Mouse (Mus musculus): Measurements from ENCODE around the gene Phc2. TPM values are rescaled to one million over a fixed set of nuclear protein-coding genes. Genes with fewer than 3 reads are reported as not detected.

Gene Phc2
- polyA plus RNA-seq, 1 experiment: 18.9 TPM

- Histone ChIP-seq H3K4me1 (ENCODE audit: control insufficient read depth, insufficient read depth, insufficient read length, low read length) (no peaks in the 10 kb centered on the region), H3K4me3 (ENCODE audit: insufficient read depth, low read depth, low read length) (no peak overlapping the region), H3K27ac (replicated peaks; ENCODE audit: low read depth, low read length) (no peak overlapping the region)
Observed at GRCm38 (mm10) chr4:128693207-128693606, 38.7 kb downstream of the Phc2 start.

DNA sequence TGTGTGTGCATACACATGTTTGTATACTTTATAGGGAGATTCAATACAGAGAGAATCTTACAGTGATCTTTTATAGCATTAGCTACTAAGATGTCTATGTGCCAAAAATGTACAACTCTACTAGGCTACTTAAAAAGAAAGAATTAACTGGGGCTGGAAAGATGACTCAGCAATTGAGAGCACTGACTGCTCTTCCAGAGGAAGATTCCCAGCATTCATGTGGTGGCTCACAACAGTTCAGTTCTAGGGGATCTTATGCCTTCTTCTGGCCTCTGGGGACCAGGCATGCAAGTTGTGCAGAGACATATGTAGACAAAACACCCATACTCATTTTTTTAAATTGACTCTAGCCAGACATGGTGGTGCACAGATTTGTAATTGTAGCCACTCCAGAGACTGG lies 39.8 kb downstream of the Phc2 start:
- no peak overlapping the region for H3K4me3 ChIP-seq (ENCODE audit: insufficient read depth, low read depth, low read length)
- no peaks in the 10 kb centered on the region for H3K4me1 ChIP-seq (ENCODE audit: control insufficient read depth, insufficient read depth, insufficient read length, low read length)
- no peak overlapping the region for H3K27ac ChIP-seq (replicated peaks; ENCODE audit: low read depth, low read length)

GRCm38 (mm10) chr4:128695149-128695548 lies 40.6 kb downstream of the Phc2 start:
- H3K4me3 ChIP-seq (ENCODE audit: insufficient read depth, low read depth, low read length): no peak overlapping the region
- H3K27ac ChIP-seq (replicated peaks; ENCODE audit: low read depth, low read length): no peak overlapping the region
- H3K4me1 ChIP-seq (ENCODE audit: control insufficient read depth, insufficient read depth, insufficient read length, low read length): no peaks in the 10 kb centered on the region

GRCm38 (mm10) chr4:128698011-128698861 lies 43.7 kb downstream of the Phc2 start:
- Histone ChIP-seq H3K27ac (replicated peaks; ENCODE audit: low read depth, low read length) (no peak overlapping the region), H3K4me1 (ENCODE audit: control insufficient read depth, insufficient read depth, insufficient read length, low read length) (no peaks in the 10 kb centered on the region)

DNA sequence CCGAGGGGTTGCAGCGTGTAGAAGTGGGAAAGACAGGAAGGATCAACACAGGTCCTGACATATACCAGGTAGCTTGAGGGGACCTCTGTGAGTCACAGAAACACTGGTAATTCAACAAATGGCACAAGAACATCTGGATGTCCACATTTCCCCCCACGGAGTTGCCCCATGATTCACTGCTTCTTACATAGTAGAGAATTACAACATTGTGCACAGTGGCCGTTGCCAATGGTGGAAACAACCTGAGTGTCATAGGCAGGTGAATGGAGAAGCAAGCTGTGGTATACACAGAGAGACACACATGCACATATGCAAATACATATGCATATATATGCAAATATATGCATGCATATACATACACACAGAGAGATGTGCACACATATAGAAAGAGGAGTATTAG lies 45.4 kb downstream of the Phc2 start:
- Histone ChIP-seq H3K4me1 (ENCODE audit: control insufficient read depth, insufficient read depth, insufficient read length, low read length) (no peaks in the 10 kb centered on the region), H3K27ac (replicated peaks; ENCODE audit: low read depth, low read length) (no peak overlapping the region), H3K4me3 (ENCODE audit: insufficient read depth, low read depth, low read length) (no peak overlapping the region)

More at GRCm38 (mm10) chr4:128698011-128698861, 43.7 kb downstream of the Phc2 start:
- H3K4me3 ChIP-seq (ENCODE audit: insufficient read depth, low read depth, low read length): no peak overlapping the region

- Histone ChIP-seq H3K4me3 (ENCODE audit: insufficient read depth, low read depth, low read length) (no peak overlapping the region), H3K4me1 (ENCODE audit: control insufficient read depth, insufficient read depth, insufficient read length, low read length) (no peaks in the 10 kb centered on the region)
Observed at GRCm38 (mm10) chr4:128700543-128700942, 46.0 kb downstream of the Phc2 start.

DNA sequence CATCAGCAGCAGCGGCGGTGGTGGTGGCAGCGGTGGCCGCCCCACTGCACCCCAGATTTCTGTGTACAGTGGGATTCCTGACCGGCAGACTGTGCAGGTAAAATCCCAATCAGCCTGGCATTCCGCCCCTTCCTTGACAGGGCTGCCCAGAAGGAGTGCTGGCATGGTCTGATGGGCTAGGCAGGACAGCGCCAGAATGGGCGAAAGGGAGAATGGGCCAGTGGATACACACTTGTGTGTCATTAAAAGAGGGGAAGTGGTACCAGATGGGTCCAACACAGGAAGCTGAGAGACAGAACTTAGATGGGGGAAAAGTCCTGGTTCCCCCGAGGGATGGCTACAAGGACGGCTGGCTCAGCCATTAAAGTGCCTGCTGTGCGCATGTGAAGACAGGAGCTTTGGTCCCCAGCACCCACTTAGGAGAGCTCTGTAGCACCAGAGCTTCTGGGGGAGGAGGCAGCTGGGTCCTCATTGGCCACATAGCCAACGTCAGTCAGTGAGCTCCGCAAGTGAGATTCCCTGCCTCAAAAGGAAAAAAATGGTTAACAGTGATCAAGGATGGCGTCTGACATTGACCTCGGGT lies 50.7 kb downstream of the Phc2 start:
- H3K27ac ChIP-seq (replicated peaks; ENCODE audit: low read depth, low read length): no peak overlapping the region
- H3K4me3 ChIP-seq (ENCODE audit: insufficient read depth, low read depth, low read length): no peak overlapping the region
- no peaks in the 10 kb centered on the region for H3K4me1 ChIP-seq (ENCODE audit: control insufficient read depth, insufficient read depth, insufficient read length, low read length)

More at GRCm38 (mm10) chr4:128700543-128700942, 46.0 kb downstream of the Phc2 start:
- no peak overlapping the region for H3K27ac ChIP-seq (replicated peaks; ENCODE audit: low read depth, low read length)

DNA sequence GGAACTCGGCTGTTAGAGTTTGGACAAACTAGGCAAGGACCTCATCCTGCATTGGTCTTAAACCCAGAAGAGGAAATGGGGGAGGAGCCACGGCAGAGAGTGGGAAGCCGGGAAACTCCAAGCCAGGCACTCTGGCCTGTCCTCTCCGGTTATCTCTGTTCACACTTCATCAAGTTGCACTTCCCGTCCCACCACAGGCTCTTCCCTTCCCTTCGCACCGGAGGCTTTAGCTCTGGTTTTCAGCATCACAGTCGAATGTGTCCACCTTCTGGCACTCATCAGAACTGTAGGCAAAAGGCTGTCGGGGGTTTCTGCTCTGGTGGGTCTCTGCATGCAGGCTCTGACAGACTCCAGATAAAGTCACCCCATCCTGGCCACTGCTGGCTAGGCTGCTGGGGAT lies 52.1 kb downstream of the Phc2 start:
- Histone ChIP-seq H3K27ac (replicated peaks; ENCODE audit: low read depth, low read length) (no peak overlapping the region), H3K4me1 (ENCODE audit: control insufficient read depth, insufficient read depth, insufficient read length, low read length) (no peaks in the 10 kb centered on the region)

GRCm38 (mm10) chr4:128707384-128707783 lies 52.9 kb downstream of the Phc2 start:
- Histone ChIP-seq H3K27ac (replicated peaks; ENCODE audit: low read depth, low read length) (no peak overlapping the region), H3K4me3 (ENCODE audit: insufficient read depth, low read depth, low read length) (no peak overlapping the region), H3K4me1 (ENCODE audit: control insufficient read depth, insufficient read depth, insufficient read length, low read length) (no peaks in the 10 kb centered on the region)

More for the DNA sequence above, 52.1 kb downstream of the Phc2 start:
- no peak overlapping the region for H3K4me3 ChIP-seq (ENCODE audit: insufficient read depth, low read depth, low read length)

- Histone ChIP-seq H3K27ac (replicated peaks; ENCODE audit: low read depth, low read length) (no peak overlapping the region), H3K4me1 (ENCODE audit: control insufficient read depth, insufficient read depth, insufficient read length, low read length) (no peaks in the 10 kb centered on the region)
Observed at GRCm38 (mm10) chr4:128709061-128709780, 54.7 kb downstream of the Phc2 start.

GRCm38 (mm10) chr4:128709781-128710166 lies 55.3 kb downstream of the Phc2 start:
- Histone ChIP-seq H3K4me3 (ENCODE audit: insufficient read depth, low read depth, low read length) (no peak overlapping the region), H3K27ac (replicated peaks; ENCODE audit: low read depth, low read length) (no peak overlapping the region), H3K4me1 (ENCODE audit: control insufficient read depth, insufficient read depth, insufficient read length, low read length) (no peaks in the 10 kb centered on the region)

More at GRCm38 (mm10) chr4:128709061-128709780, 54.7 kb downstream of the Phc2 start:
- H3K4me3 ChIP-seq (ENCODE audit: insufficient read depth, low read depth, low read length): no peak overlapping the region

- Histone ChIP-seq H3K4me1 (ENCODE audit: control insufficient read depth, insufficient read depth, insufficient read length, low read length) (no peaks in the 10 kb centered on the region), H3K4me3 (ENCODE audit: insufficient read depth, low read depth, low read length) (no peak overlapping the region), H3K27ac (replicated peaks; ENCODE audit: low read depth, low read length) (no peak overlapping the region)
Observed at GRCm38 (mm10) chr4:128710286-128710685, 55.8 kb downstream of the Phc2 start.

DNA sequence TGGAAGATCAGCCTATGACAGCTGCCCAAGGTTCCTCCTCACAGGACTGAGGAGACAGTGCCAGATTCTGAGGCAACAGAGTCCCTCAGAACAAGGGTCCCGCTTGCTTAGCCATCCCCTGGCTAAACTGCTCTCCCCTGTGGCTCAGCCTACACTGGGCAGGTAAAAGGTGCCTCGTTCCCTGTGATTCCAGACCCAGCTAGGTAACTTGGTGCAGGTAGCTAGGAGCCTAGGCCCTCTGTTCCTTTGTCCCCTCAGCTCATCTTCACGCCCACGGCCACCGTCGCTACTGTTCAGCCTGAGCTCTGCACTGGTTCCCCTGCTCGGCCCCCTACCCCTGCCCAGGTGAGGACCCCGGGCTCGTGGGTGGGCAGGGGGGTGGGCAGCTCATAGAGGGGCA lies 56.3 kb downstream of the Phc2 start:
- no peaks in the 10 kb centered on the region for H3K4me1 ChIP-seq (ENCODE audit: control insufficient read depth, insufficient read depth, insufficient read length, low read length)
- H3K4me3 ChIP-seq (ENCODE audit: insufficient read depth, low read depth, low read length): no peak overlapping the region
- H3K27ac ChIP-seq (replicated peaks; ENCODE audit: low read depth, low read length): no peak overlapping the region

DNA sequence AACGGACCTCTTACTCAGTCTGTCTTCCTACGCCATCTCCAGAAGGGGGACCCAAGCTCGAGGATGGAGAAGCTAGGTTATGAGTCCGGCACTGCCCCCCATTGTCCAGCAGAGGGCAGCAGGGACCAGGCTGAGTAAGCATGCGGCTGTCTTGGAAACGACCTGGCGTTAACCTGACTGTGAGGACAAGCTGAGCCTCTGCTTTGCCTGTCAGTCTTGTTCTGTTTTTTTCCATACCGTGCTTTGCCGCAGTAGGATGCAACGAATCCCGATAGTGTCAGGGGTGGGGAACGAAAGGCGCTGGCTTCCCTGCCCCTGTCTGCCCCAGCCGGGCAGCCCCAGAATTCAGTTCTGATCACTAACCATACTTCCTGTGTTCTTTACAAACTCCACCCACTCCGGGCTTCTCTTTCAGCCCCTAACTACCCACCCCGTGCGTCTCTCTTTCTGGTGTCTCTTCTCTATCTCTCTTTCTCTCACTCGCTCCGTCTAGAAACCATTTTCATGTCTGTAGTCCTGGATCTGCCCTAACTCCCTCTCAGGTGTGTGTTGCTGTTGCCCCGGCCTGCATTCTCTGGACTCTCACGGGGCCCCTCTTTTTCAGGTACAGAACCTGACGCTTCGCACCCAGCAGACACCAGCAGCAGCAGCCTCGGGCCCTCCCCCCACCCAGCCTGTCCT lies 57.1 kb downstream of the Phc2 start:
- Histone ChIP-seq H3K27ac (replicated peaks; ENCODE audit: low read depth, low read length) (no peak overlapping the region), H3K4me3 (ENCODE audit: insufficient read depth, low read depth, low read length) (0 out of 2 replicates have a peak overlapping the region, but pooled peaks have one; percentile 15), H3K4me1 (ENCODE audit: control insufficient read depth, insufficient read depth, insufficient read length, low read length) (no peaks in the 10 kb centered on the region)

DNA sequence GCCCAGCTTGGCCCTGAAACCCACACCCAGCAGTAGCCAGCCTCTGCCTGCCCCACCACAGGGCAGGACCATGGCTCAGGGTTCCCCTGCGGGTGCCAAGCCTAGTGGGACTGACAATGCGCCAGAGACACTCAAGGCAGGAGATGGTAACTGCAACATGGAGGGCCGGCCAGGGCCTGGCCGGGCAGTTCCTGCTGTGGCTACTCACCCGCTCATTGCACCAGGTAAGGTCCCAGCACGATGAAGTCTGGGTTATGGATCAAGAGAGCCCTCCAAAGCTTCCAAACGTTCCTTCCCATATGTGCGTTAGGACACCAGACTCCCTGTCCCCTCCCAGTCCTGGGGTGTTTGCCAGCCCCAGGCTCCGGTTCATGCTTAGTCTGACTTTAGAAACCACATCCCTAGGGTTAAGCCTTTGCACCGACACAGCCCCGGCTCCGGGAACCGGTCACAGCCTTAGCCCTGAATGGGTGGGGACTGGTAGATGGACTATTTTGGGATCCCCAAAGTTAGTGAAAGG lies 57.7 kb downstream of the Phc2 start:
- Histone ChIP-seq H3K4me3 (ENCODE audit: insufficient read depth, low read depth, low read length) (no peak overlapping the region), H3K27ac (replicated peaks; ENCODE audit: low read depth, low read length) (no peak overlapping the region), H3K4me1 (ENCODE audit: control insufficient read depth, insufficient read depth, insufficient read length, low read length) (no peaks in the 10 kb centered on the region)

All from brown adipose tissue, adult 24 weeks (tissue).